Mouse (Mus musculus): ENCODE data around the gene Amotl1.
A peak's percentile ranks its signal among the peaks of the same experiment; 100 is the strongest.
"Not testable (repeated sequence)": the region's sequence is repeated elsewhere in the genome, so short reads cannot be mapped to it uniquely, and the experiment has no call there.

Gene Amotl1

DNA sequence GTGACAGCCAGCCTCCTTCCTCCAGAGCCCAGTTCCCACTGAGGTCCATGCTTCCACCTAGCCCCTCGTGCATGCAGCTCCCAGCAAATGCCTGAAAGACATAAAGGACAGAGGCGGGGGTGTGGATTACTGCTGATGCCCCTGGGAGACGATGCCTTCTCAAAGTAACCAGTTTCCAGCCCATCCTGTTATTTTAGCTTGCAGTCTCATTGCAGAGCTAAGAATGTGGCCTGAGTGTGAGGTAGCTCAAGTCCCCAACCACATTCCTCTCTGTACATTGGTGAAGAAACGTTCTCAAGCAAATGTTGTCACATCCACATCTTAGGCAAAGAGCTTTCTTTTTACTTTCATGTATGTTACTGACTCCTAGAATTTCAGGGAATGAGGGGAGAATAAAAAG lies at the start of gene Amotl1:
Amotl1 (minus strand) TSS at position 101 of the 400 bp plus-strand sequence.
- DNase-seq: no peak

DNA sequence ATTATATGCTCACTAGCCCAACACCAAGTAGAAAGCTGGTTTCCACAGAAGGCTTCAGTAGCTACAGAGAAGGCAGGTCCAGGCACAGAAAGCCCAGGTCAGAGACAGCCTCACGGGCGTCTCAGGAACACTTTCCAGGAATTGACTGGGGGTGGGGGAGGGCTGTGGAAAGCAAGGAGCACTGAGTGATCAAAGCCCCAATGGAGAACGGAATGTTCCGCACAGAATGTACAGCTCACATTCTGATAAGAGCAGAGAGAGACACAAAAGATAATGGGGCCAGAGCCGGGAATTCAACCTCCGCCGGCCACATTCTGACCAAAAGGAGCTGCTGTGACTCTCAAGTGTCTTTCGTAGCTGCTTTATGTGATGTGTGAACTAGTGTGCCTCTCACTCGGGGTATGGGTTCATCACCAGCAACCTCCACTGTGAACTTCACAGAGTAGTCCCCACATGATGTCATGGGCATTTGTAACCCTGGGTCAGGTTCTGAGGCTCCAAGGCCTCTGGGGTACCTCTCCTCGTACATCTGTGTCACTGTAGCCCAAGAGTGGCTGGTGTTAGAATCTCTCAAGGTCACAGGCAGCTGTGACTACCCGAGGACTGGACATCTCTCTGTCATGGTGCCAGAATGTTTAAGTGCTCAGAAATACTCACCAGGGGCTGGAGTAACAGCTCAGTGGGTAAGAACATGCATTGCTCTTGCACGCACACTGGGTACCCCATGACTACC lies 44.7 kb upstream of the Amotl1 start:
- DNase-seq: no peak

DNA sequence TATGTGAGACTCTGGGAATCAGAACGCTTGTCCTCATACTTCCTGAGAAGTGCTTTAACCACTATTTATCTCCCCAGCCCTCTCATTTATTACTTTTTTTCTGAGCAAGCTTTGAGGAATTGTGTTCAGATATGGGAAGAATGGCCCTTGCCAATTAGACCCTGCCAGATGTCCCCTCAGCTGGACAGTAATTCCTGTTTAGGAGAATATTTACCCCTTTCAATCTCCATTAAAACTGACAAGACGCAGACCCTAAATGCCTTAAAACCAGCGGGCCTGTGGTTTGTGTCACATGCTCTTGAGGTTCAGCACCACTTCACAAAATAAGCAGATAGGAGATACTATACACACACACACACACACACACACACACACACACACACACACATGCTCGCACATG lies 39.5 kb upstream of the Amotl1 start:
- DNase-seq: peak; percentile 21

- no peak for DNase-seq
Measured at GRCm38 (mm10) chr9:14682741-14683140, 37.9 kb upstream of the Amotl1 start.

- DNase-seq: no peak
Measured at GRCm38 (mm10) chr9:14680584-14680983, 35.7 kb upstream of the Amotl1 start.

DNA sequence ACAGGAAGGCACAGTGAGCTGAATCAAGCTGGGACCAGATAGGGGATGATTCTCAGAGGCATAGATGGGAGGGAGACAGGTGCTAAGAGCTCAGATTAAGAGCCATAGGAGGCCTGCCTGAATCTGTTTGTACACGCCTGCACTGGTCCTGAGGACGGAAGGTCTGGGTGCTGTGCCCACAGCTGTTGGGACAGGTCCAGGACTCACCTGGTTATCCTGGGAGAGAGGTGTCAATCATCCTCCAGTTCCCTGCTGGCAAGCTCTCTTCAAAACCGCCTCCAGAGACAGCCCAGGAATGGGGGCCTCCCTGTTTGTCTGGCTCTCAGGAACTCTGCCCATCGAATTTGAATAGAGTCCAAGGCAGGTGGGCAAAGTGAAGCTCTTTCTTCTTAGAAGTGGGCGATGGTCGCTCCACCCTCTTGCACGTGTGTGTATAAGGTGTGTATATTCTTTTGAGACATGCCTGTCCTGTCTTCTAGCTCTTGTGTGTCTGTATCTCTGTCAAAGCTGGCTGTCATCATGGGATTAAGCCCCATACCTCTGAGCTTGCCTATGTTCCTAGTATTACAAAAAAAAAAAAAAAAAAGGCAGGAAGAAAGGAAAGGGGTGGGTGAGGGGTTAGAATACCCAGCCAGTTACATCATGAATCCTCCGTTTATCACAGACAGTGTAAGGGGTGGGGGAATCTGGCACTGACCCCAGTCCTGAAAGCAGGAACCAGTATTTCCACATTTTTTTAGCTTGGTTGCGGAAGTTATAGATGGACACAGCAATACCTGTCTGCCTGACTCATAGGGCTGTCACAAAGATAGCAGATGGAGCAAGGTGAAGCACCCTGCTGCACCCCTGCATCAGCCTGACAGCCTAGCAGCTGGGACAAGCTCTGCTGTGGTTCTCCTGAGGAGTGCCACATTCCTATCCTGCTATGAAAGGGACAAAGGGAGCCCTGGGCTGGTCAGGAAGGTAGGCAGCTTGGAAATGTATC lies 31.1 kb upstream of the Amotl1 start:
- peak; percentile 42 for DNase-seq

GRCm38 (mm10) chr9:14674506-14674905 lies 29.6 kb upstream of the Amotl1 start:
- DNase-seq: no peak

- no peak for DNase-seq
Measured at GRCm38 (mm10) chr9:14673109-14673508, 28.3 kb upstream of the Amotl1 start.

DNA sequence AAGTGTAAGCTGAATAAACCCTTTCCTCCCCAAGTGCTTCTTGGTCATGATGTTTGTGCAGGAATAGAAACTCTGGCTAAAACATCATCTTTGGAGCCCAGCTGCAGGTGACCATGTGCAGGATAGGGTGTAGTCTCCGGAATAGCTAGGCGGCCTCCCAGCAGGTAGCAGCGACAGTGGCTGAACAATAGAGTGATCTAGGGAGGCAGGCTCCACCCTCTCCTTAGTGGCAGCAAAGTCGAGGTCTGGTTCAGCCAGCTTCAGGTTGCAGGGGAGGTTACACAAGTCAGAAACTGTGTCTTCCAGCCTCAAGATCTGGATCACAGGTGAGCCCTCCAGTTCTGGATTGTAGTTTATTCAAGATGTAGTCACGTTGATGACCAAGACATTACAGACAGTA lies 27.1 kb upstream of the Amotl1 start:
- DNase-seq: not testable (repeated sequence)

DNA sequence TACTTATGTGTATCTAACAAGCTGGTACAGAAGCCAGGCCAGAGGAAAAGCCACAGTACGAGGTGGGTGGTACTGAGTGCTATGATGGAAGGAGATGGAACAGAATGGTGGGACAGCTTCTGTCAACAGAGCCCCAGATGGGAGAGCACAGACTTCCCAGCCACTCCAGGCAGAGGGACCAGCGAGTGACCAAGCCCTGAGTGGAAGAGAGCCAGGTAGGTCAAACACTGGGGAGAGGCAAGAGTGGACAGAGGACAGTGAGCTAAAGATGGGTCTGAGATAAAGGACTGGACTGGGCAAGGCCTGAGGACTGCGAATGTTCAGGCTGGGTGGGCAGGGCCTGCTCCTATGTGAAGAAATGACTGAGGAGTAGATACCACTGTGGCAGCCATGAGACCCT lies 23.5 kb upstream of the Amotl1 start:
- no peak for DNase-seq

DNA sequence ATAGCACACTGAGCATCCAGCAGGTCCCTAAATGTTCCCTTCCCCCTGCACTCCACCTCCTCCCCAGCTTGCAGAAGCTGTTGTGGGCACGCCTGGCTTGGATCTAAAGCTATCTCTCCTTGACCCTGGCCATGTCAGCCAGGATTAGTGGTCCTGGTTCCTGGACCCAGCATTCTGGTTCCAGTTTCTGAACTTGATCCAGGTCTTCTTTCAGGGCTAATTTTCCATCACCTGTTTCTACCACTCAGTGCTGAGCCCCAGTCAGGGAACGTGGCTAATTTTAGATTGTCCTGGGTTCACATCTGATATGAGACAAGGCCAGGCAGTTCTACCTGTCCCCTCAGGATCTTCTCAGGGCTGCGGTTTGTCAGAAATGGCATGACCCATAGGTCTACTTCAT lies 21.2 kb upstream of the Amotl1 start:
- DNase-seq: no peak

- no peak for DNase-seq
Measured at GRCm38 (mm10) chr9:14663591-14663990, 18.7 kb upstream of the Amotl1 start.

DNA sequence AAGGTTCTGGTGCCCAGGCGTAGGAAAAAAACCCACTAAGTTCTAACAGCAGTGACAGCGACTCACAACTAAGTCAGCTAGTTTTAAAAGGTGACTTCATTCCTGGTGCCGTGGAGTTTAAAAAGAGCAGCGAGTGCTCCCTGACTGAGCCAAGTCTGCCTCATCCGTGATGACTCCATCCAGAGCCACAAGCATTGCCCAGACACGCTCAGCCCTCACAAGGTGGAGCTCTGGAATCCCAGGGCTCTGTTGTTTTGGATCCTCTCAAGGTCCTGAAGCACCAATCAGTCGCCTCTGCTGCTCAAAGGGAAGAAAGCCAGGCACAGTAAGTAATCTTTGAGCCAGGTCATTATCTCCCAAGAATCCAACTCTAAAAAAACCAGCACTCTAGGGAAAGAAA lies 18.0 kb upstream of the Amotl1 start:
- no peak for DNase-seq

DNA sequence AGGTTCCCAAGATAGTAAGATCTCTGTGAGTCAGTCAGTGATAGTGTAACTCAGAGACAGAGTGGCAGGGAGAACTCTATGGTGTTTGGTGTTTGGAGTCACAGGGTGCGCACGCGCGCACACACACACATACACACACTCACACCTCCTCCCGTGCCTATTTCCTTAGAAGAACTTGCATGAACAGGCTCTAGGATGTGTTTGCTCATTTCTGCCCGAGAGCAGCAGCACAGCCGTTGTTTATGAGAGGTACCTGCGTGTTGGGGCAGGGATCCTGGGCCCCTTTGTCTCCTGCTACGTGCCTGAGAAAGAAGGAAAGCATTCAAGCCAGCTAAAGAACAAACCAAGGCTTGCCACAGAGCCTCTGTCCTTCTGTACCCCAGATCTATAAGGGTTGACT lies 17.3 kb upstream of the Amotl1 start:
- DNase-seq: no peak

GRCm38 (mm10) chr9:14657926-14658325 lies 13.1 kb upstream of the Amotl1 start:
- no peak for DNase-seq

- DNase-seq: no peak
Measured at GRCm38 (mm10) chr9:14654010-14654409, 9.2 kb upstream of the Amotl1 start.

DNA sequence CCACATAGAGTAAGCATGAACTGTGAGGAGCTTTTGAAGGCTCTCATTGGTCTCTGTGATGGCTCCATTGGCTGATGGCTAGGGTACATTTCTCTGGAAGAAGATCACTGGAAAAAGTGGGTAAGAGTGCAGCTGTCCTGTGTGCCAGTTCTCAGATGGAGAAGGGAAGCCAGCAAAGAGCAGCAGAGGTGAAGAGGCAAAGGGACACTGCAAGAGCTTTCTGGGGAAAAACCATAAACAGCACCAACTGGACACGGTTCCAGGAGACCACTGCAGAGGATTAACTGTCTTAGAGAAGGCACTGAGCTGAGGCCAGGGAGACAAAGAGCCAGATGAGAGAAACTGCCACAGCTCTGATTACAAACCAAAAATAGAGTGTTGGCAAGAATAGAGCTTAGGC lies 7.9 kb upstream of the Amotl1 start:
- no peak for DNase-seq

- no peak for DNase-seq
Measured at GRCm38 (mm10) chr9:14647849-14648248, 3.0 kb upstream of the Amotl1 start.

DNA sequence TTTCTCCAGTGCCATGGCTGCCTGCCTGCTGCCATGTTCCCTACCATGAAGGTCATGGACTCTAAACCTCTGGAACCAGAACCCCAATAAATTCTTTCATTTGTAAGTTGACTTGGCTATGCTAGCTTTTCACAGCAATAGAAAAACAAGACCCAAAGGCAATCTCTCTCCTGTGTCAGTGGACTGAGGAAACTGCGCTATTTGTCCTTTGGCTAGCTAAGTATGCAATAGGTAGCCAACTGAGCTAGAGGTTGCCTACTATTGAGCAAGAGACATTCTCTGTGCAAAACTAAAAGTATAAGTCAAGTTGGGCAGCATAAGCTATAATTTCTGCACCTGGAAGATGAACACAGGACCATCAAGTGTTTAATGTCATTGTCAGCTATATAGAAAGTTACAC lies 1.8 kb upstream of the Amotl1 start:
- DNase-seq: no peak

DNA sequence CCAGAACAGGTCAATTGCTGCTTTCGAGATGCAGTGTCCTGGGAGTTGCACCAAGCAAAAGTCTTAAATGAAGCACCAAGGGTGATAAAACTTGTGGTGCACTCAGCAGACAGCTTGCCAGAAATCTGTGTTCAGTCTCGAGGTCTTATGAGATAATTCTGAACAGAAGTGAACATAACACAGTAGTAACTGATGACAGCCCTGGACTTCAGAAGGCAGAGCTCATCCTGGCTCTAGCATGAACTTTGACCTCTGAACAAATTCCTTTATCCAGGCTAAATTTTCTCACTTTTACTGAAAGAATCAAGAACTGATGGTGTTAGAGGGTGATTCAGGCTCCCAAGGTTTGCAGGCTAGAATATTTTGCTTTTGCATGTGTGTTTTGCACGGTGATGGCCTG lies 1.2 kb upstream of the Amotl1 start:
- no peak for DNase-seq

- no peak for DNase-seq
Measured at GRCm38 (mm10) chr9:14643328-14643727, 1.5 kb downstream of the Amotl1 start.

GRCm38 (mm10) chr9:14642251-14643021 lies 2.4 kb downstream of the Amotl1 start:
- DNase-seq: peak; percentile 61
